Mouse (Mus musculus): ENCODE data around the gene Tmem177. TPM values are rescaled to one million over a fixed set of nuclear protein-coding genes. Genes with fewer than 3 reads are reported as not detected.

Gene Tmem177
- 5.1 and 9.9 TPM in 2 replicates for polyA plus RNA-seq (2012; rRNA removed; ENCODE audit: low replicate concordance)

GRCm38 (mm10) chr1:119912953-119913814, at the start of gene Tmem177:
Tmem177 (minus strand) TSS chr1:119913208.

Other genes with a start within 250 kb of the Tmem177 start
- 7.5 and 10.7 TPM in 2 replicates for gene Ptpn4, start 75.6 kb downstream of the Tmem177 start, polyA plus RNA-seq (2012; rRNA removed; ENCODE audit: low replicate concordance)
- 0.14 TPM in 1 of 2 replicates, not detected in the other for gene Cfap221, start 84.0 kb upstream of the Tmem177 start, polyA plus RNA-seq (2012; rRNA removed; ENCODE audit: low replicate concordance)
- gene Sctr, start 93.7 kb upstream of the Tmem177 start, polyA plus RNA-seq (2012; rRNA removed; ENCODE audit: low replicate concordance): 5.1 and 9.1 TPM in 2 replicates
- gene Tmem37, start 160.9 kb upstream of the Tmem177 start, polyA plus RNA-seq (2012; rRNA removed; ENCODE audit: low replicate concordance): 21.7 and 34.3 TPM in 2 replicates
- 1,212 and 1,855 TPM in 2 replicates for gene Dbi, start 207.9 kb upstream of the Tmem177 start, polyA plus RNA-seq (2012; rRNA removed; ENCODE audit: low replicate concordance)
- 1.5 and 1.6 TPM in 2 replicates for gene 3110009E18Rik, start 208.0 kb upstream of the Tmem177 start, polyA plus RNA-seq (2012; rRNA removed; ENCODE audit: low replicate concordance)

Measured in mammary gland, adult 2 months (tissue).